Mouse (Mus musculus): ENCODE measurements at regions not wholly inside any gene's neighbourhood (a gene's known extent, or its start where the extent isn't known, plus 50 kb on each side); places are given as distances from the start of the nearest gene placed in this dataset.
A peak's percentile ranks its signal among the peaks of the same experiment; 100 is the strongest.

DNA sequence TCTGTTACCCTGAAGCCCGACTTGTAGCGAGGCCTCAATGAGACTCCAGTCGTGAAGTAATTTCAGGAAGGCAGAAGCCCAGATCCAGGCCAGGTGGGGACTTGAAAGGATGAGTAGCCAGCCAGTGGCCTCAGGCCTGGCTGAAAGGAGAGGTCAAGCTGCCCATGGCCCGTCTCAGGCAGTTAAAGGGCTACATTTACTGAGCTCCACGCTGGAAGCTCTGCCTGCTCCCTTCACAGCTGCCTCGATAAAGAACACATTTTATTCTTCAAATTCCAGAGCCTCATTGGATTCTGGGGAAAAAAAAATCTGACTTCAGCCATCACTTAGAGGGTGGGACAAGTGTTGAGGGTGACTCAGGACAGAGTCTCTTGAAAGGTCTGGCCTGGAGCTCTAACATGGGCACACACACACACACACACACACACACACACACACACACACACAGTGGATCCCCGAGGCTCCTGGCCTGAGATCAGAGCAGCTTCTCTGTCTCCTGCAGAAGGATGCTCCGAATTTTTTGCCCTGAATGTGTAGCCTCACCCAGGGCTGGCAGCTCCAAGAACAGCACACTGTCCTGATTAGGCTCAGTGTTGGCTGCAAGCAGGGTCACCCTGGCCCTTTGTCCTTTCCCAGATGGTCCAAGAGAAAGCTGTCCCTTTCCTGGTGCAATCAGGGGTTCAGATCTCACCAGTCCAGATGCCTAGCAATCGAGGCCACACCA lies 53.0 kb downstream of the Gadd45g start:
- DNase-seq = no peak

DNA sequence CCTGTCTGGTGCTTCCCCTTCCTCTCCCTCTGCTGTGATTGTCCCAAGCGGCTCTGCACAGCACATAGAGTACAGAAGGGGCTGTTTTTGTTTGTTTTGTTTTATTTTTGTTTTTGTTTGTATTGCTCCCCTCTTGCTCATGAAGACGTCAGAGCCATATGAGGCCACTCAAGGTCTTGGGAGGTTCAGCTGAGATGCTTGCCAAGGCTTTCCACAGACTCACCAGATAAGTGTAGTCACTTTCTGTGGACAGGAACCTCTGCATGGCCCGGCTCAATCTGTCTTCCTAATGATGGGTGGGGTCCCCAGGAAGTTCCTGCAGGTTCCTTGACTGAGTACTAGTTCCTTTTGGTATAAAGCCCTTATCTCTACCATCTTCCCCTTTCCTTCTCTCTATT lies 53.6 kb downstream of the Gadd45g start:
- no peak for DNase-seq

DNA sequence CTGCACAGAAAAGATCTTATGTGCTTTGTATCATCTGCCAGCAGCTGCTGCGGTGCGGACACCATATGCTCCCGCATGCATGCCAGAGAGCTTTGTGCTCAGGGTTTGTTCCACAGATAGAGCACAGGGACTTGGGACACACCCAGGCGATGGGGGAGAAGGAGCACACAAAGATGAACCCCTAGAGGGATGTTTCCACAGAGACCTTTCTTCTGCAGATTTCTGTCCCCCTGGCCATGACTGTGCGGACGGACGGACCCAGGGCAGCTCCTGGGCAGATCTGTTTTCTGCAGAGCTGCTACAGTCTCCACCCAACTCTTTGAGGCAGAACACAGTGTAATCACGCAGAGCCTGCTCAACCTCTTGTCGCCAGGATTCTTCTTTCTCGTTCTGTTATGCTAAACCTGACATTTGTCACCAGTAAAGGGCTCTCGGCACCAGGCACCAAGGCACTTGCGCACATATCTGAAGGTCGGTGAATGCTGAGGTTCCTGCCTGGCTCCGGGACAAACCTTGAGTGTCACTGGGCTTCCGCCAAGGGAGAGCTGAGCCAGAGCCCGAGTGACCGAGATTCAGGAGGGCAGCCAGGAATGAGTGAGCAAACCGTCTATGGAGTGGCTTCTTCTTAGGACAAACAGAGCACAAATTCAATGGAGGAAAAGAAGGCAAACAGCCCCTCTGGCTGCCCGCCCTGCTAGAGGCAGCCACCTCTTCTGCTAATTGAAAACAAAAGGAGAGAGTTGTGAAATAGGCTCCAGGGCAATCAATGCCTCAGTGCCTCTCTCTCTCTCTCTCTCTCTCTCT lies 56.2 kb downstream of the Gadd45g start:
- peak; percentile 88 to 95 for DNase-seq

DNA sequence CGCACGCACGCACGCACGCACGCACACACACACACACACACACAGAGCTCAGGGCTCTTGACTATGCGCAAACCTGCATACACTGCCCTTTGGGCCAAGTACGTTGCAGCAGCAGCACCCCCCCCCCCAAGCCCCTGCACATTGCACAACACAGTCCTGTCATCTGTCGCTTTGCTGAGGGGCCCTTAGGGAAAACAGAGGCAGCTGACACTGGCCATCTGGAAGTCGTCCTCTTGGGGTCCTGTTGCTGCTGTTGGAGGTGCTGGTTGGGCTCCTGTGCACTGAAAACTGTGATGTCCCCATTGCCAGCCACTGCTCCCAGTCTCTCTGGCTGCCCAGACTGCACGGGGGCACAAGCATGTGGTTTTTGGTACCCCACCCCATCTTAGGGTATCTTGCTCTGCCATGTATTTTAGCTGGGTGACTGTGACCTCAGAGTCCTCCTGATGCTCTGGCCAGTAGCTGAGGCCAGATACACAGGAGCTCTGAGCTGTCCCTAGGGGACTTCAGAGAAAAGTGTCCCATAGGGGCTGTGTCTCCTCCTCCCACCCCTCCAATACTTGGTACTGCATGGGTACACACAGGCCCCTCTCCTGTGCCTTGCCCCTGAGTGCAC lies 57.0 kb downstream of the Gadd45g start:
- DNase-seq = peak; percentile 13 to 17

DNA sequence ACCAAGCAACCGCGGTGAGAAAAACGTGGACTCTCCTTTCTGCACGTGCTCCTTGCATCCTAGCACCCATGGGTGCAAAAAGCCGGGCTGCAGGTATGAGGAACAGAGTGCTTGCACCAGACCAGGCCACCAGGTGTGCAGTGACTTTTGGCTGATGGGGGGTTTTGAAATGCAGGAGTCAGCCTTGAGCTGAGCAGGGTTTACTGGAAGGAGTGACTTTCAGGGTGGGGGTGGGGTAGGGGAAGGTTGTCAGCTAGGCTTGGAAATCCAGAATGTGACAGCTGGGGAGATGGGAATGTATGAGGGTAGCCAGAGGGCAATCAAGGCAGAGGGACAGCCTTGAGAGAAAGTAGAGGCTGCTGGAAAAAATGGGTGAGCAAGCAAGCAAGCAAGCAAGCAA lies 58.8 kb downstream of the Gadd45g start:
- no peak for DNase-seq

DNA sequence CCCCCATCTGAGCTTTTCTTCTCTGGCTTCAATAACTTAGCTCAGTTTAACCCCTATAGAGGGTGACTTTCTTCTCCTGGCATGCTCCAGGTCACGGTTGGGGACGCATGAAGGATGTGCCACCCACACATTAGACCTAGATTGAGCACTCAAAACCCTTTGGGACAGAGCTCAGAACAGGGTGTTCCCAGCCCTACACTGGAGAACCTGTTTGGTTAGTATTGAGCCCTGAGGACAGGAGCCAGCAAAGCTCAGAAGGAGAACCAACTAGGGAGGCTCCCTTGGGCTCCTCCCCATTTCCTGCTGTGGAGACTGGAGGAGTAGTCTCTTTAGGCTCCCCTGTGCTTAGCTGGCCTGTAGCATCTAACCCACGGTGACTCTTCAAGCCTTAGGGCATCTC lies 59.6 kb downstream of the Gadd45g start:
- no peak for DNase-seq

DNA sequence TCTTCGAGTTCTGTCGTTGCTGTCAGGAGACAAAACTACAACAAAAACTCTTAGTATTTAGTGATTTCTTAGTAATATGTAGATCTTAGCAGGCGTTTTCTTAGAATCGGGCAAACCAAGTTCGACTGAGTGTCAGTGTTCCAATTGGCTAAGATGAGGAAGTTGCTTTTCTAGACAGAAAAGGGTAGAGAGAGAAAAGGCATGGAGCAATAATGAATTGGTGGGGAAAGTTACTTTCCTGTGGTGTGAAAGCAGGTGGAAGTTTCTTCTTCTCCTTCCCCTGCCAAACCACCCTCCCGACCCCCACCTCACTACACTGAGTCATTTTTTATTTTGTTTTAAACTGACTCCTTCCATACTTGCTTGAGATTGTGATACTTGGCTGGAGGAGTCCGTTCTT lies 62.0 kb downstream of the Gadd45g start:
- no peak for DNase-seq

DNA sequence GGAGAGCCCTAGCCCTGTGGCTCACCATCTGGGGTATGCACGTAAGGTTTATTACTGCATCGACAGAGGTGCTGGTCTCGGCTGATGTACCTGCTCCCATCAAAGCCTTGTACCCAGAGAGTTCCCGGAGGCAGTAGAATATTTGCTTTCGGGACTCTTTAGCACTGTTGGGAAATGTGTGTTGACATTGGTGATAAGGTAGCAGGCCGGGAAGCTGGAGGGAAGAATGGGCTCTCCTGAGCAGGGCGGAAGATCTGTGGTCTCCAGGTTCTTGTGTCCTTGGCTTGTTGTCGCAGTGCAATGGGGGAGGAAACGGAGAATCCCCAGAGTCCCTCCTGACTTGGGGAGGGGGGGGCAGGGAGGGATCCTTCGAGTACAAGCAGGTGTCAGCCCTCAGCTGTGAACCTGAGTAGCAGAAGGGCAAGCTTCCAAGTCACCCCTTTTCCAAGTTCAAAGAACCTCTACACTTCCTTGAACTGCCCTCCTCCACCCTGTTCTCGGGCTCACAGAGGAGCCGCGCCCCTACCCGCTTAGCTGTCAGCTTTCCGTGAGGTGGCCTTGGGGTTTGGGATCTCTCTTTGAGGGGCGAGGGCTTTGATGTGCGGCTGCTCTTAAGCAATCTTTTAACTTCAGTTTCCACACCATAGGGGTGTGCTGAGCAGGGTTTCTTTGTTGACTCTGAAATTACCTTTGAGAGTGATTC lies 65.0 kb downstream of the Gadd45g start:
- DNase-seq = no peak

DNA sequence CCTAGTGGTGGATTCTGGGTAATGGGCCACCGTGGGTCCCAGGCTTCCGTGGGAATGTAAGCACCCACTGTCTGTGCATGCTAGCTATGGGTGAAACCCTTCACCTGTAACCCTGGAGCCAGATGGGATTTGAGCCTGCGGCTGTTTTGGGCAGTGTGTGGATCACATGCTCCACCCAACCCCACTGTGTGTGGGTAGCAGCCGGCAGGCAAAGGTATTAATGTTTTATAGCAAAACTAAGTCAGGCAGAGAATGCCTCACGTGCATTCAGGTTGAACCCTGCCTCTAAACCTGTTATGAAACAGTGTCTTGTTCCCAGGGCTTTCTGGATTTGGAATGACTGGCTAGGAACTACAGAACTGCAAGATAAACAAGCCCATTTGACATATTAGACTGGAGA lies 66.0 kb downstream of the Gadd45g start:
- DNase-seq = no peak

DNA sequence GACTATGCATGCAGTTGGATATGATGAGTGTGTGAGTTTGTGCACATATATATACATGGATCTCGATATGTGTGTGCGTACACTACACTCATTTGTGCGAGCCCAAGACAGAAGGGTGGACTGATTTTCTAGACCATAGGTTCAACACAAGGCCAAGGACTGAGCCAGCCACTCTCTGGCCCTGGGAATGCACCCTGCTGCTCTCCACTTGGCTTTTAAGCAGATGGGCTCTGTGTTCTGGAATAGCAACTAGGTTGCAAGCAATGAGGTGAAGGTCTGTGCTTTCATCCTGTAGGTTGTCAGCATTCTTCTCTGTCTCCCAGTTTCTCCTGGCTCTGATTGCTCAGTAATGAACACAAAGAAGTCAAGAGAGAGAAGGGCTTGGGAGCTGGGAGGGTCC lies 66.5 kb downstream of the Gadd45g start:
- DNase-seq = peak; percentile 58 to 64

DNA sequence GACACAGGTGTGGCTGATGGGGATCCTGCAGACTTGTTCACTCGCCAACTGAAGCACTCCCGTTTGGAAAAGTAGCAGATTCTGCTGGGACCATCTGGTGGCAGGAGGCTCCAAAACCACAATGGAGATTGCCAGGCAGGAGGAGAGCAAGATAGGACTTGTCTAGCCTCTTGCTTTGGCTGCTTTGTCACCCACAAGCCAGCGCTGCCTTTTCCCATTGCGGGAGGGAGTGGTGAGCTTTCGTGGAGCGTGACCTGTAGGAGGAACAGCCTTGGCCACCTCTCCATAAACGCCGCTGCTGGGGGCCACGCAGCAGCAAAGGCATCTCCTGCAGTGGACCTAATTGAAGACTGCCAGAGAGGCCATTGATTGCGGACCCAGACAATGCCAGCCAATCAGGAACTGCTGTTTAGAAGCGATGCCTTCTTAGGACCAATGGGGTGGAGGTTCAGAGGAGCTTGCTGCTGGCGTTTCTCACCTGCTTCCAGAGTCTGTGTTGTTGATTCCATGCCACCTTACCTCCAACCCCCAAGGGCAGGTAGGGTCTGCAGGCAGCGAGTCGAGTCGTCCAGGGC lies 70.3 kb downstream of the Gadd45g start:
- peak; percentile 41 to 42 for DNase-seq

DNA sequence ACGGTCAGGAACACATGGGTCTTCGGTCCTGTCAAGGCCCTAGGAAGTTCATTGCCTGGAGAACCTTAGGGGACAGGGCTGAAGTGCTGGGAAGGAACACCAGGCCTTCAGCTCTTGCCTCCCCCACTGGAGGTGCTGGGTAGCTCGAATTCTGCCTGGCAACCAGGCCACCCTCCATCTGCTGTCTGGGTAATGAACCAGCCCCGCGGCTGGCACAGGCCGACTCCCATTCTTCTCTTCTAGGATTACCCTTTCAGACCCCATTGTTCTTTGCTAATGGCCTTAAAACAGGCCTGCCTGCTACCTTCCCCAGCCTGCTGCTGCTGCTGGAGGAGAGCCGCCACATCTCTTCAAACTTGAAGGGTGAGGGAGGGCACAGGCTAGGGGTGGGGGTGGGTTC lies 71.2 kb downstream of the Gadd45g start:
- peak in 1 of 2 experiments; percentile 44 for DNase-seq

DNA sequence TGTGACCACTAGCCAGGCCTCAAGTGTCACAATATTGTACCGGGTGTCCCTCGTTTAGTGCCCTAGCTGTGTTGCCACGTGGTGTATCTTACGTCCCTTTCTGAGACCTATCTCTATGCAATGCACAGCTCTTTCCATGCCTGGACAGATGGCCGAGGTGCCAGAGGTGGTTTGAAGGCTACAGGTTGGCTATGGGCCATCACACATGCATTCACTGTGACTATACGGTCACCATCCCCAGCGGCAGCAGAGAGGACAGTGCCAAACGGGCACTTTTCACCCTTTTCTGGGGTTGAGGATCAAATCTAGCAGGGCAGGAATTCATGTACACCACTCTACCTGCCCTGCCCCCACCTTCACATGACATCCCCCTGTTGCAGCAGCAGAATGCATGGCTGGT lies 71.6 kb downstream of the Gadd45g start:
- no peak for DNase-seq

DNA sequence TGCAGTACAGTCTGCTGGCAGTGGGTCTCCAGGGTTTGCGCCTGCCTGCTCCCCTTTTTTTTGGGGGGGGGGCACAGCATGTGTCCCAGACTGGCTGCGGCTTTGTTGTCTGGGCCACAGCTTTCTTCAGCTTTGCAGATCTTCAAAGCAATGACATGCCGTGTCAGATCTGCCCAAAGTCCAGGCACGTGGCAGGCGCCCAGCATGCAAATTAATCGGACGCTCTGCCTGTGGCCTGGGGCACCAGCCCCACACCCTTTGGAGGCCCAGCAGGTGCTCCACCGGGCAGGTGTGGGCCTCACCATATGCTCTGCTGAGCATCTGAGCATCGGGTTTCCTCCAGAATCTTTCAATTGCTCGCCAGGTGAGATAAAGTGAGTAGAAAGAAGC lies 72.3 kb downstream of the Gadd45g start:
- DNase-seq = peak in 1 of 2 experiments; percentile 31

DNA sequence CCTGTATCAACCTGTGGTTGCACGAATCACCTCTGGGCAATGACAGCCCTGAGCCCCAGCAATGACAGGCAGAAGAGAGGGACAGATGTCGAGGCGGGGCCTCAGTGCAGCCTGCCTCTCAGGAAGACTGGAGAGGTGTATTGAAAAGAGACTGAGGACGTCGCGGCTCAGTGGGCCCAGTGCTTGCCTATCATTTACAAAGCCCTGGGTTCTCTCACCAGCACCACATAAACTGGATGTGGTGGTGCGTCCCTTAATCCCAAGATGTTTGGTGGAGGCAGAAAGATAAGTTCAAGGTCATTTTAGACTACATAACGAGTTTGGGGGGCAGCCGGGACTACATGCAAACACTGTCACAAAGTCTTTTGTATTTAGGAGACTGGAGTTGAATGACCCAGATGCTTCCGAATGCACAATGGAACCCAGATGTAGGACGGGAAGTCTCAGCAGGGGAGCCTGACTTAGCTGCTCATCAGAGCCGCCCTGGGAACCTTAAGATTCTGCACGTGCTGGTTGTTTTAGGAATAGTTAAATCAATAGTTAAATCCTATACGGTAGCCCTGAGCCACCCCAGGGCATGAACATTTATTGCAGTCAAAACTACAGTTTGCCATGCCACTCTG lies 72.8 kb downstream of the Gadd45g start:
- DNase-seq = no peak

DNA sequence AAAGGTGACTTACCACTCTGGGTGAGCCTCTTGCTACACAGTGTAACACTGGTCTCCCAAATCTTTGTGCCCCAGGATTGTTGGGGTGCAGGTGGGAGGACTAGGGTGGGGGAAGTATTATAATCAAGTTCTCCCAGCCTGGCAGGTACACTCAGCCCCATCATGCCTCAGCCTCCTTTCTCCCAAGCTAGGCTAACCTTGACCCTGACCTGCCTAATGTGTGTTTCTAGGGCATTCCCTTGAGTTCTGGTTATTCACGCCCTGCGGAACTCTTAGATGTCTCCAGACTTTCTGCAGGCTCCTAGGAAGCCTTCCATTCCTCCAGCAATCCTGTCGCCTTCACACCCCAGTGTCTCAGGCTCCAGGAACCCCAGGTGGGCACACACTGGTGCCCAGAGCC lies 73.5 kb downstream of the Gadd45g start:
- no peak for DNase-seq

DNA sequence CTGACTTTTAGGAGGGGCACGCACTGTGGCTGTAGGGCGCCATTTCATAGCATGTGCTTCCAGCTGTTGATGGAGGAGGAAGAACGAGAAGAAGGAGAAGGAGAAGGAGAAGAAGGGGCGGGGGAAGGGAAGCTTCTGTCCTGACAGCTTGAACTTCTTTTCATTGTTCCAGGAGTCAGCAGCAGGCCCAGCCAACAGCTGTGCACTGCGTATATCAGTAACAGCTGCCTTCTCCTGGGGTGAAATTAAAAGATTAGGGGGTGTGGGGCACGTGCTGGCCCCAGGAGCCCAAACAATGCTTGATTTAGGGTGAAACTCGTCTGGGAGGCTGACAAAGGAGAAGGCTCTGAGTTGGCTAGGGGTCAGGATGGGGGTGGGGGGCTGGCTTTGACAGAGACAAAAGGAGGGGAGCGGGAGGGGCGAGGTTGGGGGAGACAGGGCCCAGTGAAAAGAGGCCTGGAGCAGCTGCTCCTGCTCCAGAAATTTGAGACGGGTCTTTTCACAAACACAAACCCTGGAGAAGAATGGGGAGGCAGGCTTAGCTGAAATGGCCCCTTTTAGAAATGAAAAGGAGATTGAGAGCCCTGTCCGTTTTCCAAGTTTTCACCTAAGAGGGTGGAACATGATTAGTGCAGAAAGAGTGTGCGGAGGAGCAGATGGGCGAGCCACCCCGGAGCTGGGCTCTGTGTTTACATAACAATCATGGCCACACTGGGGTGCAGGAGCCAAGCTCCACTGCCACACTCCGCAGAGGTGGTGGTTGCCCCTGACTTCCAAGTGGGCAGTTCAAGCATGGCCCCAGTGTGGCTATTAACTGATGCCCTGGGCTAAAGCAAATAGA lies 74.3 kb downstream of the Gadd45g start:
- peak in 1 of 2 experiments; percentile 29 for DNase-seq

DNA sequence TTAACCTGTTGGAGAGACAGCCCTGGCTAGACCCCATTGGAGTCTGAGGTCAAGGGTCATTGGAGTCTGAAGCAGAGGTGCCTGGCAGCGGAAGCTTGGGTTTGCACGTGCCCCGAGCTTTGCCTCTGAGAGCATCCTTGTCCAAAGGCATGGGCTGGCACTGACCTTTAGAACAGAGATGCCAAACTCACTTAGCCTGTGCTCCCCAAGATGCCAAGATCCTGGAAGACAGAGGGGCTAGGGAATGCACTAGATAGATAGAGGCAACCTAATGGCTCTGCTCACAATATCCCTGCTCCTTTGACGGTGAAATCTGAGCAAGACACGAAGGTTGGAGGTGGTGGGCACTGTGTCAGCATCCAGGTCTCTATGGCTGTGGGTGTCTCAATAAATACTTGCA lies 75.1 kb downstream of the Gadd45g start:
- DNase-seq = no peak

DNA sequence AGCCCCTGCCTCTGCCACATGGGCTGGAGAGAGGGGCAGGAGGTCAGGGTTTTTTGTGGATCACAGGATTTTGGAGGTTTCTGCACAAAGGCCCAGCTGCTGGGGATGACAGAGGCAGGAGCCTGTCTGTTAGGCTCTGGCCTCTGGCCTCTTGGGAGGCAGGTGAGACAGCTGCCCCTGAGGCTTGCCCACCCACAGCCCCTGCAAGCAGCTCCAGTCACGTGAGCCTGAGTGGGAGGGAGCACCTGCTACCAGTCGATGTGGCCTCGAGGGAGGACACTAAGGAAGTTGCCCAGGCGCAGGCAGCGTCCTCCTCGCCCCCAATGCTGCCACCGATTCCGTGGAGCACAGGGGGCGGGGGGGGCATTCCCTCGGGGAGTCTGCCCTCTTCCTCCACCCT lies 80.3 kb downstream of the Gadd45g start:
- DNase-seq = no peak

DNA sequence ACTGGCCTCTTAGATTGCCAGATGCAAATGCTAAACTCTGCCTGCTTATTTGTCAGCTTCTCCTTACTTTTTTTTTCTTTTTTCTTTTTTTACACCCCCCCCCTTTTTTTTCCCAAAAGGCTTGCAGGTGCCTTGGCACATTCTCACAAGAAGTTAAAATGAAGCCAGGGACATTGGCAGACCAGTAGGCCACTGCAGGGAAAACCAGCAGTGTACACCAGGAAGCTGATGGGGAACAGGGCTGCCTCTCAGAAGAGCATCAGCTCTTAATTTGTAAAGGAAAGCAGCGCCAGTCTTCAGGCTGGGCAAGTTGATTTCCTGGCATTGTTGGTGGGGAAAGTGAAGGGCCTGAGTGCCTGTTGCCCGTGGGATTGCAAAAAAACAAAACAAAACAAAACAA lies 83.3 kb downstream of the Gadd45g start:
- no peak for DNase-seq

DNA sequence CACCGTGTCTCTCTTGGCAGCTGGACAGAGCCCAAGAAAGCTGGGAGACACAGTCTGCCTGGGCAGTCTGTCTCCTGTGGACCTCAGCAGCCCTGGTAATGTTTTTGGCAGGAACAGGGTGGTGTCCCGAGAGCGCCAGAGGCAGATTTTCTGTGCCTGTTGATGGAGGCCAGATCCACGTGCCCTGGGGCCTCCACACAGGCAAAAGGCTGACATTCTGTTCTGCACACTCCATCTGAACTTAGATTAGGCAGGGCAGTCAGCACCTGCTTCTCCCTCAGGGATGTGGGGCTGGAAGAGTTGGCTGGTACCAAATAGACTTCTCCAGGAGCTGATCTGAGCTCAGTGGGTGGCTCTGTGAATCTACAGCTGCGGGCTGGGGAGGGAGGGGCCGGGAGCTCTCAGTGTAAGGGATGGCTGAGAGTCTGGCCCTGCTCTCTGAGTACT lies 83.8 kb downstream of the Gadd45g start:
- DNase-seq = peak; percentile 23 to 24
